Mouse (Mus musculus): ENCODE measurements around the gene Adgrg3. TPM values are rescaled to one million over a fixed set of nuclear protein-coding genes. Genes with fewer than 3 reads are reported as not detected.

Gene Adgrg3
- not detected for total RNA-seq (2023)

DNA sequence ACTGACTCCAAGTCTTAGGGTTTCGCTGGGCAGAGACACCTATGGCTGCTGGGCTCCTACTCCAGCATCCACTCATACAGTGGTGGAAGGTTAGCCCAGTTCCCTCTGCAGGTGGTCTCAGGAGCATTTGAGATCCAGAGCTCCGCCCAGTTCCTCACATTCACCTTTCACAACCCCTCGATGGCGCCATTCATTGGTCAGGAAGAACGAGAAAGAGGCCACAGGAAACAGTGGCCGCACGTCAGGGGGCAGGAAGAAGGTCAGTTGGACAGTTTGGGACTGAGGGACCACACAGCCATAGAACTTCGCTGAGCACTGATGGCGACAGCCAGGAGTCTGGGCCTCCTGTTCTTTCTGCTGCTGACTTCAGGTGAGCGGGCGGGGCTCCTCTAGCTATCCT, at the start of gene Adgrg3:
Adgrg3 (plus strand) TSS at position 242 of the 400 bp plus-strand sequence.

GRCm38 (mm10) chr8:94974467-94975165, 42.9 kb upstream of the Adgrg3 start, which contains the start of gene Adgrg1:
Gene Adgrg1 (plus strand): TSS chr8:94974751.

GRCm38 (mm10) chr8:95054927-95055510, 37.5 kb downstream of the Adgrg3 start, which contains the start of gene Drc7:
Gene Drc7 (plus strand): TSS chr8:95055103.

DNA sequence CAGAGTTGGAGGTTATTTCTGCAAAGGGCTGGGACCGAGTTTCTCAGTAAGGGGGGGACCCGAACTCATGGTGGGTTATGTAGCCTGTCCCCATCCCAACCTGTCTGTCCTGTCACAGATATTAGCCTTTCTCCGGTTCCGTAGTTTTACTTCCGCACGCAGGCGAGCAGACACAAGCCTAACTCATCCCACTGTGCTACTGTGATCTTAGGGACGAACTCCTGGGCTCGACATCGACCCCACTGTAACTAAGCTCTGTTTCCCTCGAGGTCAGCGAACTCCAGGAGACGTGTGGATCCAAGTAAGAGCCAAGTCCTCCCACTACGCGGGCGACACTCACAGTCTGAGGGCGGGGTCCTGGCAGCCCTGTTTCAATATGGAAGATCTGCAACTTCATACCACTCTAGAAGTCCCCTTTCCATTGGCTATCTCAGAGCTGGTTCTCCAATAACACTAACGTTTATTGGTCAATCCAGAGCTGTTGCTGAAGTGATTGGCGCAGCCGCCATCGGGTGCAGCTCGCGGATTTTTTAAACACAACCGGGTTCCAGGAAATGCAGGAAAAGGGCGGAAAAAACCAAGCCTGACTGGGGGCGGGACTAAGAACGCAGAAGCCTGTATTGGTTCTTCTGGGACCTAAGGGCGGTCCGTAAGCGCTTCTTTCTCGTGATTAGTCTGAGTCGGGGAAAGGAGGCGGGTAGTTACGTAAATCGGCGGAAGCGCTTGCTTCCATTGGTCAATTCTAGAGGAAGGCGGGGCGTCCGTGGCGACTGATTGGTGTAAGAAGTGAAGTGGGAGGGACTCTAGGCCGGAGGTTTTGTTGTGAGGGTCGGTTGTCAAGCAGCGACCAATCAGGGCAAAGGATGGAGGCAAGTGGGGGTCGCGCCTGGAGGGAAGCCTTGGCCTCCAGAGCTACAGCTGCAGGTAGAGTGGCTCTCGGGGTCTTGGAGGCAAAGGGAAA, 63.2 kb downstream of the Adgrg3 start, which contains the start of gene Katnb1:
Katnb1 (plus strand) TSS at position 806 of the 961 bp plus-strand sequence.

Other genes with a start within 250 kb of the Adgrg3 start
- gene Cx3cl1, start 245.7 kb upstream of the Adgrg3 start, total RNA-seq (2023), result not detected
- gene Ccl17, start 207.2 kb upstream of the Adgrg3 start, total RNA-seq (2023), result not detected
- gene Coq9, start 179.4 kb upstream of the Adgrg3 start, total RNA-seq (2023), result 10 to 100 TPM; 36.0 to 39.0 TPM
- 10 to 100 TPM; 65.6 to 69.9 TPM for gene Ciapin1, start 179.3 kb upstream of the Adgrg3 start, total RNA-seq (2023)
- gene Polr2c, start 160.2 kb upstream of the Adgrg3 start, total RNA-seq (2023), result 10 to 100 TPM; 64.8 to 75.8 TPM
- gene Dok4, start 141.4 kb upstream of the Adgrg3 start, total RNA-seq (2023), result 1 to 10 TPM; 3.7 to 3.8 TPM
- under 1 TPM in 1 of 2 experiments, not detected in 1; 0.93 TPM for gene Ccdc102a, start 99.6 kb upstream of the Adgrg3 start, total RNA-seq (2023)
- gene Adgrg5, start 94.0 kb upstream of the Adgrg3 start, total RNA-seq (2023), result 1 to 10 TPM; 1.2 to 2.3 TPM
- gene Adgrg1, start 42.9 kb upstream of the Adgrg3 start, total RNA-seq (2023), result 1 to 10 TPM; 3.1 to 3.7 TPM
- not detected for gene Drc7, start 37.4 kb downstream of the Adgrg3 start, total RNA-seq (2023)
- 10 to 100 TPM; 15.4 to 18.8 TPM for gene Katnb1, start 63.5 kb downstream of the Adgrg3 start, total RNA-seq (2023)
- gene Kifc3, start 185.1 kb downstream of the Adgrg3 start, total RNA-seq (2023), result 1 to 10 TPM; 4.2 to 4.5 TPM

All from B cell, adult 67 days (primary cell).